Mouse (Mus musculus) 3134 (cell line): ENCODE measurements around the gene Xylt2.
"Not testable (repeated sequence)": the region's sequence is repeated elsewhere in the genome, so short reads cannot be mapped to it uniquely, and the experiment has no call there.

Source experiments
- DNase-seq: peaks from one replicate; pipeline ENCODE4 v3.0.0-alpha.2; 2011; ENCODE audit warnings: low spot score; ENCODE audit not compliant: insufficient read length; ENCODE audit errors: extremely low read depth

Xylt2 gene

DNA sequence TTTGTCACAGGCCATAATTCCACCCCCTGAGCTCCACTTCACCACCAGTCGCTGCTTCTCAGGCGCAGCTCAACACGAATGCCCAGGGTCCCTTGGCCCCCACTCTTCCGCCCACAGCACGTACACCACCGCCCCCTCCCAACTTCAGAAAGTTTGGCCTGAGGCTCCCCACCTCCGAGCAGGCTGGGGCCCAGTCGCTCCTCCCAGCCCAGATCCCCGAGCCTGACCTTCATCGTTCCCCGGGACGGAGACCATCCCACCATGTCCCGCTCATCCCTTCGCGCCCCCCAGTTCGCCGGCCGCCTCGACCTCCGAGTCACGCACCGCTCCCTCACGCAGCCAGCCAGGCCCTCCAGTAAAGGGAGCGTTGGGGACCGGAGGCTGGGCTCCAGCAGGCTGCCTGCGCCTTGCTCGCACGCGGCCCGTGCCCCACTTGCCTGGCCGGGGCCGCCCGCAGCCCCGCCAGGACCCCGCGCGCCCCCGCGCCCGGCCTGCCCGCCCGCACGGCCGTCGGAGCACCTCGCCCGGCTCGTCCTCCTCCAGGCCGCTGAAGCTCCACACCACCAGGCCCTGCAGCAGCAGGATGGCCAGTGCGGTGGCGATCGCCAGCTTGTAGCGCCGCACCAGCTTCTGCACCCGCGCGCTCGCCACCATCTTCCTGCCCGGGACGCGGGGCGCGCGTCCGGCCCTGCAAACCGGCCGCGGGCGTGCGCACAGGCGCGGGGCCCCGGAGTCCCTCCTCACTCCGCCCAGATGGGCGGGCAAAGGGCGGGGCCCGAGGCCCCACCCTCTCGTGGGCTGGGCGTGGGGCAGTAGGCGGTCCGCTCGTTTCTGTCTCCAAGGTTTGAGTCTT lies at the start of gene Xylt2:
Xylt2 (minus strand) TSS at position 762 of the 853 bp plus-strand sequence.
- peak; percentile 92 for DNase-seq

GRCm38 (mm10) chr11:94719216-94719615 lies 41.9 kb upstream of the Xylt2 start:
- peak; percentile 30 for DNase-seq

DNA sequence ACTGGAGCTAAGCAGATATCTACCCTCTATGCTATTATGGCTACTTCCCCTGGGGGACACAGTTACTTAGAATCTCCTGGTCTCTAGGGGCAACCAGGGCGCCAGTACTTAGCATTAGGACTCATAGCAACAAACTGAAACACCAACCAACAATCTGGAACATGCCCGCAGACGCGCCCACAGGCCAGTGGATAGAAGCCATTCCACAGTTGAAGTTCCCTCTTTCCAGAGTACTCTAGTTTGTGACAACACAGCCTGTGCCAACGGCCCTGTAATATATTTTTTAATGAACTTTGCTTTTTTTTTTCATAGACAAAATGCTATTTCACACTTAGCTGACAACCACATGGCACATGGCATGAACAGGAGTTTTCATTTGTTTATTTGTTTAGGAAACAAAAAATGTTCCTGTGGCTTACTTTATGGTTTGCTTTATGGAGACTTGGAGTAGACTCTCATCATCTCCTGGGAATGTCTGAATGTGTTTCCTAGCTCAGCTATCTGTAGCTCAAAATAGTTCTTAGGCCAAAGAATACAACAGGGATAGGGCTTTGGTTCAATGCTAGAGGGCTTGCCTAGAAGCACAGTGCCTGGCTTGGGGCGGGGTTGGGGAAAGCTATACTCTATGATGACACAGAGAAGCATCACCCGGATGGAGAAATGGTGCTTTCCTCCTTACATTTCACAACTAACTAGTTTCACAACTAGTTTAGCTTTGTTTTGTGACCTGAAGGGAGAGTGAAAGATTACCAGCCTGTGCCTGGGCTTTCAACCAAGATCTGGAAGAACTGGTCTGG lies 41.0 kb upstream of the Xylt2 start:
- DNase-seq, result peak; percentile 46

DNA sequence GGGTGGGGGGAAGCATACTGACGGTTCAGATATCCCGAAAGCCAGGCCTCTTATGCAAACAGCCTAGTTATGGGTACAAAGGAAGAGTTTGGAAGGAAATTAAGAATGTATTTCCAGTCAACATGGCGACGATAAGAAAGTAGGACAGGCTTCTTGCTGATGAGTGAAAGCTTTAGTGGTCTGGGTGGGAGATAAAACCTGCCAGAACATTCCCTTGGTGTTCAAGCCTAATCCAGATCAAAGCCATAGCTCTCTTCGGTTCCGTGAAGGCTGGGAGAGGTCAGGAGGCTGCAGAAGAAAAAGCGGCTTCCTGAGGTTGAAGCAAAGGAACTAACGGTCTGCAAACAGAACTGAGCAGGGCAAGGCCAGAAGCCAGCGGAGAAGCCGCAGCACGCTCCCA lies 39.9 kb upstream of the Xylt2 start:
- DNase-seq, result no peak

DNA sequence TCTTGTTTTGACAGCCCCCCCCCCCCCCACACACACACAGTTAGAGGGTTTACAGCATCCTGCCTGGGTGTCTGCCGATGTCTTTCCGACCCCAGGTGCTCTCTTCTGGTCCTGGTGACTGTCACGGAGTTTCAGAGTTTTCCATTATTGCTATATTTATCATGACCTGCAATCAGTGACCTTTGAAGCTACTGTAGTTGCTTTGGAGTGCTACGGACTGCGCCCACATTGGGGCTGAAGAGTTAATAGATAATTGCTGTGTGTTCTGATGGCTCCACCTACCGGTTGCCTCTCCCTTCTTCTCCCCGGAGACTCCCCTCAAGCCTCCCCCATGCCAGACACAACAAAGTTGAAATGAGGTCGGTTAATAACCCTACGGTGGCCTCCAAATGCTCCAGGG lies 39.4 kb upstream of the Xylt2 start:
- no peak for DNase-seq

- DNase-seq, result no peak
Measured at GRCm38 (mm10) chr11:94715622-94716021, 38.3 kb upstream of the Xylt2 start.

DNA sequence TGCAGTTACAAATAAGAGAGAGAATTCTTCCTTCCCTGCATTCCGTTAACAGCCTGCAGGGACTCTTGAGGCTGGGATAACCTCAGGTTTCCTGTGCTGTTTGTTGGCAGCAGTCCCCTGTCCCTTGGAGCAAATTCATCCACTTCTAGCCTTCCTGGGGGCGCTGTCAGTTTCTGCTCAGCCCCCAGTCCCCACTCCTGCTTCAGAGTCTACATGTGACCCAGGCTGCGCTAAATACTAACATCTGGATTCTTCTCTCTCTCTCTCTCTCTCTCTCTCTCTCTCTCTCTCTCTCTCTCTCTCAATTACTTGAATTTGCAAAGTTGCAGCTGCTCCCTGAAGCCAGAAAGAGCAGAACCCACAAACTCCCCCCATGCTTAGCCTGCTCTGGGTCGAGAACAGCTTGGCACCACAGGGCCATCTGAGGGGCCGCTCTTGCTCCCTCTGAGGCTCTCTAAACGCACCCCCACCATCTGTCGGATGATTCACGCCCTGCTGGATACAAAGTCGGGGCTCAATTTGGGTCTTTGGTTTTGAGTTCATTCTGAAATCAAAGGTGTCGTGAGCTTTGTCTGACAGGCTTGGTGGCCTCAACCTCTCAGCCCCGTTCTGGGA lies 36.0 kb upstream of the Xylt2 start:
- no peak for DNase-seq

DNA sequence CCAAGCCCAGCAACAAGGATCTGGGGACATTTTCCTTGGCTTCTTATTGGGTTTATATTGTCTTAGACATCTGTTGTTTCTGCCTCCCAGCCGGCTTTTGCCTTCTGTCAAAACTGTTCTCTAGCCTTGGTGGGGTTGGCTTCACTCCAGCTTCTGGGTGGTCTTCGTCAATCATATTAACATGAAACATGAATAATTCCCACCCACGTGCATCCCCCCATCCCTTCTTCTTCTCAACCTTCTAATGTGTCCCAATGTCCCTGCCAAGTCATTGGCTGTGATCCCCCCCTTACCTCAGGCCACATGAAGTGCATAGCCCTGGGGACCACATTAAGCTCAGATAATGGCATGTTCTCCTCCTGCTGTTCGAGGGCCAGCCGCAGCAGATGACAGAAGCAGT lies 27.2 kb upstream of the Xylt2 start, which contains the start of gene Gm11541:
Gm11541 (minus strand) TSS at position 28 of the 400 bp plus-strand sequence.
- DNase-seq, result no peak

- DNase-seq, result no peak
Measured at GRCm38 (mm10) chr11:94704020-94704419, 26.7 kb upstream of the Xylt2 start.

DNA sequence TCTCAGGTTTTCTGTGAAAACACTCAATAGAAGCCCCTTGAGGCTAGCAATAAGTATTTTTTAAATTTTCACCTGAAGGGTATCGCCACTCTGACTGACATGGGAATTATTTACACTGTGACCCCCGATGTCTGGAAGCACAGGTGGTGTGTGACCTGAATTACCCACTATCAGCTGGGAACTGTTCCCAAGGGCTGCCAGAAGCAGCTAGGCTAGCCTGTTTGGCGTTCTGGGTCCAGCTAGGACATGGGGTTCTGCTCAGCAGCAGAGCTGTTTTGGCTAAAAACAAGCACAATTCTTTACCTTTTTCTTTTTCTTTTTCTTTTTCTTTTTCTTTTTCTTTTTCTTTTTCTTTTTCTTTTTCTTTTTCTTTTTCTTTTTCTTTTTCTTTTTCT lies 24.9 kb upstream of the Xylt2 start:
- no peak for DNase-seq

GRCm38 (mm10) chr11:94701401-94702215 lies 24.3 kb upstream of the Xylt2 start:
- DNase-seq, result no peak

- DNase-seq, result no peak
Measured at GRCm38 (mm10) chr11:94699399-94699798, 22.1 kb upstream of the Xylt2 start.

DNA sequence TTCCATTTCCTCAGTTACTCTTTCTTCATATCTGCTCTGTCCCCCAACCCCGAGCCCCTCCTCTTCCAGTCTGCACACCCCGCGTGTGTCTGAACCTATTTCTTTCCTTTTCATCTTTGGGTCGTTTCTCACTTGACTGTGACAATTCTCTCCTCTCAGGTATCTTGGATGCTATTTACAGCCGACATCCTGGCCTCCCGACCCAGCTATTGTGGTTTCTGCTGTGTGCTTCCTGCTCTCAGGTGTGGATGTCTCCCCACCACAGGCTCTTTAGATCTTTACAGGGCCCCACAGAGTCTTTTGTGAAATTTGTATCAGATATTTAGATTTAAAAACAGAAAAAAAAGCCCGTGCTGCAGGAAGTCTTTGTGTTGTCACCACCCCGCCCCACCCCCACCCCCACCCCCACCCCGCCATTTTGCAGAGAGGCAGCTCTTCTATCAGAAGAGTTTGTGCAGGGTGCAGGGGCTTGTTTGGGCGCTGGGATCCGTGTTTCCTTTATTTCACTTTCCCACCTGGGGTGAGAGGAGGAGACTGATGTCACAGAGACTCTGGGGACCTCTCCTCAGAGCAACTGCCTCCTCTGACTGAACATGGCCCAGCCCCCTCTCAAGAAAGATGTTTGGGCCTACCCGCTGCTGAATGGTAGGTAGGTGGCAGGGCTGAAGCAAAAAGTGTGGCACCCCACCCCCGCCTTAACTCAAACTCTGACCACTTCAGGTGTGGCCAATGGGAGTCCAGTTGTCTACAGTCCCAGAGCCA lies 20.6 kb upstream of the Xylt2 start:
- DNase-seq, result no peak

- no peak for DNase-seq
Measured at GRCm38 (mm10) chr11:94697140-94697539, 19.8 kb upstream of the Xylt2 start.

DNA sequence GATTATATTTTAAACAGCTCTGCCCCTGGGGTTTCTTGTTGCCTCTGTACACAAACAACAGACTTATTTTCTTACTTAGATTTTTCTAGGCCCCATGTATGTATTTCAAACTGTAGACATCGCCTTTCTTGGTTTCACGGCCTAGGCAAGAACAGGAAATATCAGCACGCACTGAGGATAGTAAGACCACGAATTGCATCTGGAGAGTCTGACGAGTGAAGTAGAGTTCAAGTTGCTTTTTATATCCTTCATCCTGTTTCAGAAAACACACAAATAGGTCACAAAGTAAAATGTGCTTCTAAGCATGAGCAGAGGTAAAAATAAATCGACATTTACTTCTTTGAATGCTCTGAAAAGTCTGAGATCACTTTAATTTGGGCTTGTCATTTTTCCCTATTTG lies 18.2 kb upstream of the Xylt2 start:
- no peak for DNase-seq

- not testable (repeated sequence) for DNase-seq
Measured at GRCm38 (mm10) chr11:94692502-94692901, 15.2 kb upstream of the Xylt2 start.

DNA sequence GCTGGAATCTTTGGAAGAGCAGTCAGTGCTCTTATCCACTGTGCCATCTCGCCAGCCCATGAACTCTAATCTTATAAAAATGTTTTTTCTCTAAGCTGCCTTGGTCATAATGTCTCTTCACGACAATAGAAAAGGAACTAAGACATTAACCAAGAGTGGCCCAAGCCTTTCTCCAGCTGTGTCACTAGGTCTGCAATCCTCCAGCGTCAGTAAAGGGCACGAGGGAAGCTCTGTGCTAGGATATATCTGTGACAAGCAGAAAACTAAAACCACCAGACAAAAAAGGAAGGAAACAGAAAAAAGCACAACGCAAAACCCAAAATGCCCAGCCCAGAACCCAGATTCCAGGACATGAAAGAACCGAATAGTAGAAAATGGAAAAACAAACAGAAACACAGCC lies 9.9 kb upstream of the Xylt2 start:
- no peak for DNase-seq

GRCm38 (mm10) chr11:94682427-94682826 lies 5.1 kb upstream of the Xylt2 start:
- DNase-seq, result no peak

DNA sequence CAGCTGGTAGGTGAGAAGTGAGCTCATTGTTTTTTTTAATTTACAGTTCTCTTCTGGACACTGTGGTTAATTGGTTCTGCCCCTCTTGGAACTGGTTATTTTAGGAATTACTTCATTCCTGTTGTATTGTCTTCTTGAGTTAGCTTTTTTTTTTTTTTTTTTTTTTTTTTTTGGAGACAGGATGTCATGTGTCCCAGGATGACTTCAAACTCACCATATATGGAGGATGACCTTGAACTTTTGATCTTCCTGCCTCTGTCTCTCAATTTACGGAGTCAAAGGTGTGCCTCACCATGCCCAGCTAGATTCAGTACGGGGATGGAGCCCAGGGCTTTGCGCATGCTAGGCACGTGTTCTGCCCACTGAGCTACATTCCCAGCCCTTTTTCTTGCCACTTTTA lies 4.3 kb upstream of the Xylt2 start:
- no peak for DNase-seq

- DNase-seq, result no peak
Measured at GRCm38 (mm10) chr11:94680639-94681038, 3.3 kb upstream of the Xylt2 start.
